Mouse (Mus musculus) kidney, adult 2 months (tissue): Measurements from ENCODE around the gene Chkb.

Experiments used
- CTCF ChIP-seq: fragments of 200-500 bp; conservative IDR thresholded peaks from 2 replicates; pipeline ENCODE4 v1.5.1; 2011; ENCODE audit warnings: low read depth, mild to moderate bottlenecking, control low read depth, low read length, moderate library complexity, mixed read lengths; ENCODE audit not compliant: insufficient read depth, insufficient read length
- POLR2A ChIP-seq: fragments of 200-500 bp; IDR thresholded peaks from one replicate; pipeline ENCODE4 v1.6.1; 2011; ENCODE audit warnings: low read depth, low read length, control low read depth

- TF ChIP-seq POLR2A, result no peak
- no peak for TF ChIP-seq CTCF
These were observed 1.6 kb upstream of the Chkb start for GRCm38 (mm10) chr15:89431271-89431670.
